Mouse (Mus musculus) effector memory CD4-positive, alpha-beta T cell, adult 7 months (primary cell): Measurements from ENCODE around the gene Pwwp2a. TPM values are rescaled to one million over a fixed set of nuclear protein-coding genes. Genes with fewer than 3 reads are reported as not detected.

Experiments
- polyA plus RNA-seq: library from polyadenylated mRNA; unstranded; fragments of 100-300 nt; shearing (Covaris generic); gene quantifications from one replicate; pipeline ENCODE4 v1.2.1, GENCODE M21; 2017

The Pwwp2a gene
- 70.3 TPM for polyA plus RNA-seq

DNA sequence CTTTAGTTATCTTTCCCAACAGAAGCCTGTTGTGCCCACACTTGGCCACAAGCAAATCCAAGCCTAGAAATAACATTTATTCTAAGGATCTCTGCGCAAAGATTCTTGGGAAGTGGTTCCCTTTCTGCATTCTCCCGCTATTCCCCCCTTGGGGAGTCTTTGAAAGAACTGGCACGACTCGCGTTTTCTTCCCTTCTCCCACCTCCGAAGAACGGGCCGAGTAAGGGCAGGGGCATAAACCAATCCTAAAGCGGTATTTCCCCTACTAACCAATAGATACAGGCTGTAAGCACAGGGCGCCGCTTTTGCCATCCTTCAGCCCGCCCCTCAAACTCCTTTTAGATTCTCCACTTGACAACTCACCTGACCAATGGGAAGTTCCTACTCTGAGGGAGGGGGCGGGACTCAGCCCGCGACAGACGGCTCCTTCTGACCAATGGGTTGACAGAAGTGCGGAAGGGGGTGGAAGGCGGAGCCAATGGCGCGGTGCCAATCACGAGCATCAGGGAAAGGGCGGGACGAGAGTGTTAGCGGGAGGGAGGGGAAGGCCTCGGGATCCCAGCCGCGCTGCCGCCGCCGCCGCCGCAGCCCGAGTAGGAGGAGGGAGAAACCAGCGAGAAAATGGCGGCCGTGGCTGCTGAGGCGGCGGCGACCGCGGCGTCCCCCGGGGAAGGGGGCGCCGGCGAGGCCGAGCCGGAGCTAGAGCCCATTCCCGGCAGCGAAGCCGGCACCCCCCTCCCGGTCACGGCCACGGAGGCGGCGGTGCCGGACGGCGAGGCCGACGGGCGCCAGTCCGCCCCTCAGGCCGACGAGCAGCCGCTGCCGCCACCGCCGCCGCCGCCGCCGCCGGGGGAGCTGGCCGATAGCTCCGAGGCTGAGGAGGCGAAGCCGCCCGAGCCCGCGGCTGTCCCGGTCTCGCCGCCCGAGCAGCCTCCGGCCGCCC lies at the start of gene Pwwp2a:
TSS of gene Pwwp2a (plus strand) at position 527 of the 943 bp plus-strand sequence.

DNA sequence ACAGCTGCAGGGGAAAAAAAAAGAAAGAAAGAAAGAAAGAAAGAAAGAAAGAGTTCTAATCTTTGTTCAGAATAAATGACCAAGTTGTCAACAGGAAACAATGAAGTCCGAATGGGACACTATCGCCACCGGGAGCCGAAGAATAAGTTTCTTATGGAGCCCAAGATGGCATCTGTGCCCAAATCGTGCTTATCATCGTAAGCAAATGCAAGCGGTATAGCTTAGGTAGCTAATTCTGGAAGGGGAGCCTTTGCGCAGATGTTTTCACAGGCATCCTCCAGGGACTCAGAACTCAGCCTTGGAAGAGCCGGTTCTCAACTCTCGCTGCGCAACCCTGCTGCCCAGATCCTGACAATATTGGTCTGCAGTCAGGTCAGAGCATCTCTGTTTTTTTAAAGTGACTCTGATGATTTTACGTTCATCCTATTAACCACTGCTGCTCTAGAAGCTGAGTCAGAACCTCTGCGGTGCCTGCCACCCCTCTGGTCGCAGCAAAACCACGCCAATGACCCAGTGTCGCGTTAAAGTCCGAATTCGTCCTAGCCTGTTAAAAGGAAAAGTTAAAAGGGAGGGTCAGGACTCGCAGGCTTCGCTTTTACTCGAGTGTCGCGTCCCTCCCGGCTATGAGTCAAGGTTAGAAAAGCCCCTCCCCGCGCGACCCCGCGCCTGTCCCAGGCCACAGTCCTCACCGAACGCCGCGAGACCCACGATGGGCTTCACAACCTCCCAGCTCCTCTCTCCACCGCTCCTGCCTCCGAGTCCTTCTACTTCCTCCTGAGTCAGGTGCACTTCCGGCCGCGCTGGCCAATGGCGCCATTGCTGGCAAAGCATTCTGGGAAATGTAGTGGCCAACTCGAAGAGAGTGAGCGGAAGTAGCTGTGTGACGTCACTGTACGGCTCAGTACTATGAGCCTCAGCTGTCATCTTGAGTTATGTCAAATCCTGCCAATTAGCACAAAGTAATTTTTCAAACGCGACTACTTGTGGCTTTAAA lies 65.7 kb downstream of the Pwwp2a start, which contains the start of gene Ttc1:
TSS of gene Ttc1 (minus strand) at position 776 of the 994 bp plus-strand sequence.

Other genes starting within 250 kb of the Pwwp2a start
- 110 TPM for gene Slu7, start 248.3 kb upstream of the Pwwp2a start, polyA plus RNA-seq
- gene C1qtnf2, start 207.7 kb upstream of the Pwwp2a start, polyA plus RNA-seq: not detected
- gene Ccnjl, start 153.2 kb upstream of the Pwwp2a start, polyA plus RNA-seq: 0.18 TPM
- 0.38 TPM for gene 4933415A04Rik, start 95.0 kb upstream of the Pwwp2a start, polyA plus RNA-seq
- not detected for gene Fabp6, start 80.5 kb upstream of the Pwwp2a start, polyA plus RNA-seq
- gene Ttc1, start 66.0 kb downstream of the Pwwp2a start, polyA plus RNA-seq: 58.7 TPM
- gene Adra1b, start 219.2 kb downstream of the Pwwp2a start, polyA plus RNA-seq: not detected